Mouse (Mus musculus) WW6 (cell line): Measurements from ENCODE around the gene Xlr4b.
"Not testable (repeated sequence)": the region's sequence is repeated elsewhere in the genome, so short reads cannot be mapped to it uniquely, and the experiment has no call there.

Experiments
- DNase-seq: peaks from one replicate; pipeline ENCODE4 v3.0.0-alpha.2; 2013; ENCODE audit warnings: low read depth, low spot score

Gene Xlr4b

GRCm38 (mm10) chrX:73213819-73214564 is at the start of gene Xlr4b:
Xlr4b (plus strand) TSS chrX:73214333.
- DNase-seq = not testable (repeated sequence)

DNA sequence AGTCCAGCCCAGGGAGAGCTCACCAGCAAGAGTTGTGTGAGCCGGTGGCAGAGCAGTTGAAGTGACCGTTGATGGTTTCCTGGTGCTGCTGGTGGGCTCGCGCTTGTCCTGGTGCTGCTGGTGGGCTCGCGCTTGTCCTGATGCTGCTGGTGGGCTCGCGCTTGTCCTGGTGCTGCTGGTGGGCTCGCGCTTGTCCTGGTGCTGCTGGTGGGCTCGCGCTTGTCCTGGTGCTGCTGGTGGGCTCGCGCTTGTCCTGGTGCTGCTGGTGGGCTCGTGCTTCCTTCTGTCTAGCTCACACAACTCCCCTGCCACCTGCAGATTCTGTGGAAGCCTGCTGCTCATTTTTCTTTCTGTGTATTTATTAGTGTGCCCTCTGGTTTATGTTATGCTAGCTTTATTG is 37.2 kb upstream of the Xlr4b start, which contains the start of gene Spin2d:
Spin2d (minus strand) TSS at position 101 of the 400 bp plus-strand sequence.
- not testable (repeated sequence) for DNase-seq

- DNase-seq = not testable (repeated sequence)
These were observed 22.2 kb upstream of the Xlr4b start, which contains the start of gene Xlr3b for GRCm38 (mm10) chrX:73191934-73192333. Xlr3b (plus strand) TSS chrX:73192207.

GRCm38 (mm10) chrX:73225365-73225764 is 11.2 kb downstream of the Xlr4b start:
- no peak for DNase-seq

GRCm38 (mm10) chrX:73227914-73228605 is 13.9 kb downstream of the Xlr4b start, which contains the start of gene F8a:
F8a (plus strand) TSS chrX:73228291.
- peak; percentile 24 for DNase-seq

DNA sequence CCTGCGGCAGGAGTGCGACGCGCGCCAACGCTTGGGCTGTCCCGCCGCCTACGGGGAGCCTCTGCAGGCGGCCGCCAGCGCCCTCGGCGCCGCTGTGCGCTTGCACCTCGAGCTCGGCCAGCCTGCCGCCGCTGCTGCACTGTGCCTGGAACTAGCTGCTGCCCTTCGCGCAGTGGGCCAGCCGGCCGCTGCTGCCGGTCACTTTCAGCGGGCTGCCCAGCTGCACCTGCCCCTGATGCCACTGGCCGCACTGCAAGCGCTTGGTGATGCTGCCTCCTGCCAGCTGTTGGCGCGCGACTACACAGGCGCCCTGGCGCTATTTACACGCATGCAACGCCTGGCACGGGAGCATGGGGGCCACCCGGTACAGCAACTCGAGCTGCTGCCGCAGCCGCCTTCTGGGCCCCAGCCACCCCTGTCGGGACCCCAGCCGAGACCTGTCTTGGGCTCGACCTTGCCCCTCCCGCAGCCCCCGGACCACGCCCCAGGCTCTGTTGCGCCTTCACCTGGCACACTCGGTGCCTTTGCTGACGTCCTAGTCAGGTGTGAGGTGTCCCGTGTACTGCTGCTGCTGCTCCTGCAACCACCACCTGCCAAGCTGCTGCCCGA is 14.6 kb downstream of the Xlr4b start:
- no peak for DNase-seq

DNA sequence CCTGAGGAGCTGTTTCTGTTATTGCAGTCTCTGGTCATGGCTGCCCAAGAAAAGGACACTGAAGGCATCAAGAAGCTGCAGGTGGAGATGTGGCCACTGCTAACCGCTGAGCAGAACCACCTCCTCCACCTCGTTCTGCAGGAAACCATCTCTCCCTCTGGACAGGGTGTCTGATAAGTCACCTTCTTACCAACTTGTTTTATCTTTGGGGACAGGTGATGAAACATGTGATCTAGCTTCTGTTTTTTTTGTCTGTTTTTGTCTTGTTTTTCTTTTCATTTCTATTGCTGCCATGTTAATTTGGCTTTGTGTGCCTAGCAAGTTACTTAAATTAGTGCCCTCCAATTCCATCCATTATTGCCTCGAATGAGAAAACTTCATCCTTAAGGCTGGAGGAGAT is 15.2 kb downstream of the Xlr4b start:
- DNase-seq = no peak

DNA sequence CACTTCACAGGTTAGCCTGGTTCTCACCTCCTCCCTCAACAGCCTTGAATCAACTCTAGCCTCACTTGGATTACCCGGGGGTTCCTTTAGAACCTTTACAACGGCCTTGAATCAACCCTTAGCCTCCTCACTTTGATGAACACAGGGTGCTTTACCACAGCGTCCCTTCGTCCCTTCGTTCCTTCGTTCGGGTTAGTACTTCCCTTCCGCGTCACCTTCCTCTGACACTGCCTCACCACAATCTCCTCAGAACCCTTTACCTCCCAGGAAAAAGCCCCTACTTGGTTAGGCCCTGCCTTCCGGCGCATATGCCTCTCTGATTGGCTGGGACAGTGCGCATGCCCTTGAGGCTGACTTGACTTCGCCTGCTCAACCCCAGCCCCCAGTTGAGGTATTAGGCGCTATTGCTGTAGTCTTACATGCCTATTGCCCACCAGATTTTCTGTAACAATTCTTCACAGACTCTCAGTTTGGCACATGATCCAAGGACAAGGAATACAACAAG is 28.7 kb downstream of the Xlr4b start, which contains the start of gene Xlr4c:
Xlr4c (minus strand) TSS at position 310 of the 505 bp plus-strand sequence.
- not testable (repeated sequence) for DNase-seq

DNA sequence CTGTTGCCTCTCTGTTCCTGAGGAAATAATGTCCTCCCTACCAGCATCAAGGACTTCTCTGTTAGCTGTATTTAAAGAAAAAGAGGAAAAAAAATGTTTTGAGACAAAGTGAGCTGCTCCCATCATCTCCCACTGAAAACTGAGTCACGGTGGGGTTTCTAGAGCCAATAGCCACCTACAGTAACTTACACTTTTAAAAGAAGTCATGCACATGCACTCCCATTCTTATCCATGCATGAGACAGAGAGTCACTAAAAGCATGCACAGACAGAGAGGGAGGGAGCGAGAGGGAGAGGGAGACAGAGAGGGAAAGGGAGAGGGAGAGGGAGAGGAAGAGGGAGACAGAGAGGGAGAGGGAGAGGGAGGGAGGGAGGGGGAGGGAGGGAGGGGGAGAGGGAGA is 48.3 kb downstream of the Xlr4b start:
- not testable (repeated sequence) for DNase-seq

DNA sequence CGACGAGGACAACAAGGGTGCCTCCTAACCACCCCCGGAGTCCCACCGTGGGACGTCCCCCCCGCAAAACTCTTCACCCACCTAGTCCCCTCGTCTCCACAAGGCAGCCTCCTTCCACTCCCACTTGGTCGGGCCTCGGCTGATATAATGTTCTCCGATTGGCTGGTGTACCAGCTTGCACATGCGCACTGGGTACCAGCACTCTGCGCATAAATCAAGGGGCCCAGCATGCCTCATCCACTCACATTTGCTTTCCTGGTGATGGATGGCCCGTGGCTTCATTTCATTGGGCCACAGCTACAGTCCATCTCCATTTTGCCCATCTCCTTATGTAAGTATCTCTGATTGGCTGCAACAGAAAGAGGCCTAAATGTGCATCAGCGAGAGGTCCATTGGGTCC is 51.1 kb downstream of the Xlr4b start, which contains the start of gene Xlr3c:
Xlr3c (minus strand) TSS at position 121 of the 400 bp plus-strand sequence.
- DNase-seq = not testable (repeated sequence)
